Mouse (Mus musculus): ENCODE results near the gene Dab1.

The Dab1 gene

DNA sequence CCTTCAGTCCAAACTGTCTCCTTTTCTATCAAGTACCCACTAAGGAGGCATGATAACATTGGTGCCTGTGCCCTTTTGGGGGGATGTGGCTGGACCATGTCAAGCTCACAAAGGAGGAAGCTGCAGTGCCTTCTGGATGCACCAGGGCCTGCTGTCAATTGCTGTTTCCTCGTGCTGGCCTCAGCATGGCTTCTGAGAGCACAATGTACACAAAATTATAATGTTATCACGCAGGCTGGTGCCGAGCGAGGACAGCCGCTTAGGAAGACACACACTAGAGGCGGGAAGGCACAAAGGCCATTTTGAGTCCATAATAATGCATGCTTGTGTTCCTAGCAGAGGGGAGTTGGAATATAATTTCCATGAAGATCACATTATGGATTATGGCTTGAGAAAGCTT is 81.2 kb downstream of the Dab1 start:
- DNase-seq (ENCODE audit: low read depth), result no peak

DNA sequence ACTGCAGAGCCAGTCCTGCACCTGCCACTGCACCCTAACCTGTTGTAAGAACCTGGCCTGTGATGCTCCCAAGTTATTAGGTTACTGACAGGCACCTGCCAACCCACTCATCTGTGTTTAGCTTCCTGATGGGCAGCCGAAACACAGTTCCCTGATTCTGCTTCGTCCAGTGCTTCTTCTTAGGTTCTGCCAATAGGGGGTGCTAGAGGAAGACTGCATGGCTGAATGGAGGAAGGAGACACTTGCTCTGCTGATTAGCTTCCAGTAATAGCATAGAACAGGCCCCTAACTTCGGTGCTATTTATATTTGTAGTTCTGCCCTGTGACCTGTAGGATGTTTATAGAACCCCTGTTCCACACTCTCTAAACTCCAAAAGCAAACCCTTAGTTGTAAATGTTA is 83.0 kb downstream of the Dab1 start:
- no peak for DNase-seq (ENCODE audit: low read depth)

DNA sequence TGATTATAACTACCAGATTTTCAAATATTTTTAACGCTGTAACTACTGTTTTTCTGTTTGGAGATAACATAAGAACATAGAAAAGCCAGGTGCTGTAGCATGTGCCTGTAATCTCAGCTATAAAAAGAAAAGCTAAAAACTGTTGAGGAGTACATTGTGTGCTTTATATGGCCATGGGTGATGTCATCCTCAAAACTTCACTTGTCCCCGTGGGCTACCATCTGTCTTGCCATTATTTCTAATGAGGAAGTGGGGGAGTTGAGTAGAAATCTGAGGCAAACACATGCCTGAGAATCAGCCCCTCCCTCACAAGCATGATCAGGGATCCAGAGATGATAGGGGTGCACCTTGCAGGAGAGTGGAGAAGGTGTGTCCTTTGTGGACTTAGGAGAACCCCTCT is 85.3 kb downstream of the Dab1 start:
- no peak for DNase-seq (ENCODE audit: low read depth)

DNA sequence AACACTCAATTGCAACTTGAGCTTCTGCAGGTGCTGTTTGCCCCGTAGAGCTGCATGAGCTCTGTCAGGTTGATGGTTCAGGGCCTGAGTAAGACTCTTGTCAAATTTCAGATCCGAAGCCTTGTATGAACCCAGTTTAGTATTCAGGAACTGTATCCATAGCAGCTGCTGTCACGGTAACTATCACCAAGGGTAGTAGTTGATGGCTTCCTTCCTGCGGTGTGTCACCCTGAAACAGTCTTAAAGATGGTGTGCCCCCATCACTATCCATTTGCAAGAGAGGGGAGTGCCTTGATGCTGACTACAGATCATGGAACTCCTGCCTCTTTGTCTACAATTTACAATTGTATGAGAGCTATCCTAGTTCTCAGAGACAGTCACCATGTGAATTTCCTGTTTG is 87.3 kb downstream of the Dab1 start:
- no peak for DNase-seq (ENCODE audit: low read depth)

DNA sequence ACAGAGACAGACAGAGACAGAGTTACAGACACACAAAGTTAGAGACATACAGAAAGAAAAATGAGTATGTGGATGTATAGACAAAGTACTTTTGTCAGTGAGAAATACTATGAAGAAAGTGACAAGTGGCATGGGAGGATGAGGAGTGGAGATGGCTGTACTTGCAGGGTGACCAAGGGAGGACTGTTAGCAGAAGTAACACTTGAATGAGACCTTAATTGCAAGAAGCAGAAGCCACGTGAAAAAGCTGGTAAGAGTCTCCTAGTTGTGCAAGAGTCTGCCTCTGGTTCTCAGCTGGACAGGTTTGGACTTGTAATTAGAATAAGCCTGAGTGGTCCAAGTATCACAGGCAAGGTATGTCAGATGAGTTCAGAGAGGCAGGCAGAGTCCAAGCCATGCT is 88.0 kb downstream of the Dab1 start:
- no peak for DNase-seq (ENCODE audit: low read depth)

DNA sequence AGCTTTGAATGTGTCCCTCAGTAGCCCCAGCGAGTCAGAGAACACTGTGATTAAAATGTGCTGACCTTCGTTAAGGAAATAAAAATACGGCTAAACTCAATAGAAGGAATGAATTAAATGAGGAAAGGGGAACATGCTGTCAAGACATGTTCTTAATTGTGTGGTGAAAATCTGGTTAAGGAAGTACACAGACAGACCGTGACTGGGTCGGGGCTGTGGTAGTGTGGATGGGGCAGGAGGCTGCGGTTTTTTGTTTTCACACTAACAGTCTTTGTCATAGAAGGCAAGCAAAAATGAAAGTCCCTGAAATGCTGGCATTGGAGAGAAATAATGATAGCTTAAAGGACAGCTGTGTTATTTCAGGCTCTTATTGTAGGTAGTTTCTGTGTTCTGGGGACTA is 92.2 kb downstream of the Dab1 start:
- DNase-seq (ENCODE audit: low read depth), result no peak

DNA sequence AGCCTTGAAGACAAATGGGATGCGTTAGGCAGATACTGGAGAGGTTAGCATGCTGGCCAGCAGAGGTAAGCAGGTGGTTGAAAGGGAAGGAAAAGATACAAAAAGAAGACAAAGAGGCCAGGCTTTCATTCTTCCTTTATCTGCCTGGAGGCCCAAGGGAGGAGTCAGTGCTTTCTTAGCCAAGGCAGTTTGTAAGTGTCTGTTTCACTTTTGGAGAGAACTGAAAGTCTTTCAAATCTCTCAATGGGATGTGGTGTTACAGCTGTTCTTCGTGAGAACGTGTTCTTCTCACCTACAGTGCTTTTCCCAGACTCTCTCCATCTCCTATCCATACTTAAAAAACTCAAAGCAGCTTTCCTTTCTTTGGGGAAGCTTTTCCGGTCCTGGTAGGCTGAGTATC is 94.8 kb downstream of the Dab1 start:
- no peak for DNase-seq (ENCODE audit: low read depth)

DNA sequence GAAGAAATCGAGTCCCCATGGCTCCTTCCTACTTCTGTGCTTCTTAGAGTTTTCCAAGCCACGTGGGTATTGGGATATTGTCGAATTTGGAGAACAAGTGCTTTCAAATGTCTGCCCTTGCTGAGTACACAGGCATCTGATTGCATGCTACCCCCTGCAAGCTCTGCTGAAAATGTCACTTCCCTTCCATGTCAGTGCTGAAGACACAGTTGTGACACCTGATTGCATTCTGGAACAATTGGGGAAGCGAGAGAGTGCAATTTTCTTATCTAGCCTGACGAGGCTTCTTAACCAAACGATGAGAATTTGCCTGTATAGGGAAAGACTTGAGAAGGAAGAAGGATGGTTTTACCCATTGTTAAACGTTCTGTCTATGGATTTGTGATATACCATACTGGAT is 95.8 kb downstream of the Dab1 start:
- no peak for DNase-seq (ENCODE audit: low read depth)

DNA sequence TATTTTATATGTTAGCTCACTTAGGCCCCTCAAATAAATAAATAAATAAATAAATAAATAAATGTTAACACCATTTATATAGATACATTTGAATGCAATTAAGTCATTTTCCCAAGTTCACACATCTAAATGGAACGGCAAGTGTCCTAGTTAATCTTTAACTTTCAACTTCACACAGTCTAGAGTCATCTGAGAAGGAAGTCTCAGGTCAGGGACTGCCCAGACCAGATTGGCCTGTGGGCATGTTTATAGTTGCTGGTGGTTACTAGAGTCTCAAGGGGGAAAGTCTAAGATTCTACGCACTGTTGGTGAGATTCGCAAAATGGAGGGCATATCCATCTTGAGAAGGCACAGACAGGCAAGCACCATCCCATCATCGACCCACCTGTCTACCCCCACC is 96.4 kb downstream of the Dab1 start:
- no peak for DNase-seq (ENCODE audit: low read depth)

DNA sequence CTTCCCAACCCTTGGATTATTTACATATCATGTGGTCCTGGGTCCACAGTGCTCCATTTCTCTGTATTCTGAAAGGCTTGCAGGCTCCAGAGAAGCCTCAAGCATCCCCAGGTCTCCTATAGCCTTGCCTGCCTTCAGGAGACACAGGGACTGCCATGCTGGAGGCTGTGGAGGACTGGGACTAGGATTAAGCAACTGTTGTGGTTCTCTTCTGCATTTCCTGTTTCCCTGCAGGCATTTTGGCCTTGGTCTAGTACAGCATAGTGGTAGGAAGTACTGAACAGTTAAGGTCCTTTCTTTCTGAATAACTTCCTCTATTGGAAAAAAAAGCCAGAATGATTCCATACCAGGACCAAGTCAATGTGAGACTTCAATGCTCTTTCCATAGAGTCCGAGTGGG is 103.6 kb downstream of the Dab1 start:
- DNase-seq (ENCODE audit: low read depth), result no peak

DNA sequence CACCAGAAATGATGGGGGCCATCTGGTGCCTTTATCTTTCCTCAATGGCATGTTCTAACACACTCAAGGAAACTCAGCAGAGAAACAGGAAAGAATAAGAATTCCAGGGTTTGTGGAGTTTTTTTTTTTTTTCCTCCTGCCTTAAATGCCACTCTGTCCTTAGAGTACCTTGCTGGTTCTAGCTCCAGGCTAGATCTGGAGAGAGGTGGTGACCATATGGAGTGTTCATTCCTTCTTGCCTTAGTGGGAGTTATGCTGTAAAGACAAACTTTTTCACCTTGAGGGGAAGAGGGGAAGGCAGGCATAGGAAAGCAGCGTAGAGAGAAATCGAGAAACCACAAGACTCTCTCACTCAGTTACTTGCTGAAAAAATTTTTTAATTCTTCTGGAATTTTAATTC is 107.3 kb downstream of the Dab1 start:
- DNase-seq (ENCODE audit: low read depth), result no peak

DNA sequence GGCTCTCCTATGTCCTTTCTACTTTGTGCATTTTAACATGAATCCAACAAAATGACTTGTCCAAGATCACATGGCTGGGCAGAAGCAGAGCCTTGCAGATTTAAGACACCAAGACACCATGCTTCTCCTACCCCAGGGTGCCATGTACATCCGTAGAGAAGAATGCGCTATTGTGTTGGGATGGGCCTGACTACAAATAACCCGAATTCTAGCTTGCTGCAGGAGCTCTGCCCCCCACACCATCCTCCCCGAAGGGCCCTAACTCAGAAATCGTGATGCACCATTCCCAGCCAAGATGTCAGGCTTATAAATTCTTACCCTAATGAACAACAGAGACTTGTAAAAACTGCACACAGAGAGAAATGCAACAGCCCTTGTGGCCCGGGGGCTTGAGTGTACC is 118.0 kb downstream of the Dab1 start:
- no peak for DNase-seq (ENCODE audit: low read depth)

DNA sequence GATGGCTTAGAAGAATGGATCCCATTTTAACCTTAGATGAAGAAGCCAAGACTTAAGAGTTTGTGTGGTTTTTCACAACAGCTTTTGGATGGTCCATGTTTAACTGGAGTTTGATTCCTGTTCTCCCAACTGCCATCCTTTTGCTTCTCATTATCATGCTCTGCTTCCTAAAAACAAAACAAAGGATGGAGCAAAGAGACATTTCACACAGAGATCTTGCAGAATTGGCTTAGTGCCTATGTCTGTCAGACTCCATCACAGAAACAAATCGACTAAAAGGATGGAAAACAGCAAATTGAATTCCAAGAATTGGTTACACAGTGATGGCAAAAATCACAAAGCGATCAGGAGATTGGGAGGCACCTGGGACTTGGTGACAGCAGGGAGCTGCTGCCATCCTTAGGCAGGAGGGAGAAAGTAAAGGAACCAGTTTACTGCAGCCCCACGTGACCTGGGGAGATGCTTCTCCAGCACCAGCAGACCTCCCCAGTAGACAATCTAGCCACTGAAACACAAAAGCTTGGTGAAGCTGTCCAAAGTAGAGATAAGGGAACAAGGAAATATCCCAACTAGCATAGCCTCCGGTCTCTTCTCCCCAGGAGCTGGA is 132.2 kb downstream of the Dab1 start:
- no peak for DNase-seq (ENCODE audit: low read depth)

DNA sequence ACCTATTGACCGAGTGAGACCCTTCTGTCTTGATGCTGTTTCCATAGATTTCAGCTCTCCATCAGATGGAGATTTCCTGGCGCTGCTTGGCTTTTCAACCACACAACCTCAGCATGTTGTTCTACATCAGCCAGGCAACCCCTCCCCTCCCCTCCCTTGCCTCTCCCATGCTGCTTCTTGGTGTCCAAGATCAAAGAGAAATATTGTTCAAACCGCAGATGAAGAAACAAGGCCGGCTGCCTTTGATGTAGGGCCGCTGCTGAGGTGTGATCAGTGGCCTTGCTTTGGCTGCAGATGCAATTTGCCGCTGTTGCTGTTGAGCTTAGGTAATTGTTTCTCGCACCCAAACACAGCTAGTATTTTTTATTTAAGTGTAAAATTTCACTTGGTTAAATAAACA is 135.4 kb downstream of the Dab1 start:
- no peak for DNase-seq (ENCODE audit: low read depth)

DNA sequence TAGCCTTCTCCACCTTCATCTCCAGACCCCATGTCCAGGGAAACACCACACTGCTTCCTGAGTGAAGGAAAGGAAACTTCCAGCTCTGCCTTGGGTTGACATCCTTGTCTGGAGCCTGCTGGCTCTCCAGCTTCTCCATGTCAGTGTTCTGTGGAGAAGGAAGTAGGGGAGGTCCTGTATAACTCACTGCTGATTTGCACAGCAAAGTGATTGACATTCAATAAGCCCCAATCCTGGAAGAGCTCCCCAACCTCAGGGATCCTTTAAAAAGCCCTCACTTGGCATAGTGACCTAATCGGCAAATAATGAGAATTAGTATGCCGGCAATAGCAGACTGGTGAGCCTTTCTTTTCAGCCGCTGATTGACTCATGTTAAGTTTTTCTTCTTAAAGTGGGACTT is 138.1 kb downstream of the Dab1 start:
- no peak for DNase-seq (ENCODE audit: low read depth)

DNA sequence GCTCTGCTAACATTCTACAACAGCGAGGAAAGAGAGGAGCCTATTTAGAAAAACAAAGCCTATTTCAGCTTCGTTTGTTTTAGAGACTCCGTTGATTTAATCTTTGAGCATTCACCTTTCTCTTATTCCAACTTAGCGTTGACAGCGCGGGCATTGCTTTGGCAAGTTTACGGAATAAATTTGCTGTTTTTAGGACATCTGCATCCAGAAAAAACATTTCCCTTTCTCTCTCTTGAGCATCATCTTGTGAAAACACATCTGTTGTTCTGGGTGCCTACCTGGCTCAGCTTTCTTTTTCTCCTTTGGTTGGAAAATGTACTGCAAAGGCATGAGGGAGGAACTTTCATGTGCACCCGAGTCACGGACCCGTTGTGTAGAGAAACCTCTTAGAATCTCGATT is 143.3 kb downstream of the Dab1 start:
- no peak for DNase-seq (ENCODE audit: low read depth)

DNA sequence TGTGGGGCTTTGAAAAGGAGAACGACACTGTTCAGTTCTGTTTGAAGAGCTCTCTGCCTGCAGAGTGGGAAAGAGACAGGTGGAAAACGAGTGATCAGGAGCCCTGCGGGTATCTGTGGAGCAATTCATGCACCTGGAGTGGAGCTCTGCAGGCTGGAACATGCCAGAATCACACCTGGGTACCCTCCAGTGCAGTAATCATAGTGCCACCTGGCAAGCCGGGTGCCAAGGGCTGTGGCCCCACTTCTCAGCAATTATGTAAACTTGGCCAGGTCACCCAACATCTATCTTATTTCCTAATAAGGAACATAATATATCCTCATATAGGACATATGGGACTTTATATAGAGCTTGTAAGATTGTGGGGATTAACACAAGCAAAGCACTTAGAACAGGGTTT is 156.6 kb downstream of the Dab1 start:
- no peak for DNase-seq (ENCODE audit: low read depth)

DNA sequence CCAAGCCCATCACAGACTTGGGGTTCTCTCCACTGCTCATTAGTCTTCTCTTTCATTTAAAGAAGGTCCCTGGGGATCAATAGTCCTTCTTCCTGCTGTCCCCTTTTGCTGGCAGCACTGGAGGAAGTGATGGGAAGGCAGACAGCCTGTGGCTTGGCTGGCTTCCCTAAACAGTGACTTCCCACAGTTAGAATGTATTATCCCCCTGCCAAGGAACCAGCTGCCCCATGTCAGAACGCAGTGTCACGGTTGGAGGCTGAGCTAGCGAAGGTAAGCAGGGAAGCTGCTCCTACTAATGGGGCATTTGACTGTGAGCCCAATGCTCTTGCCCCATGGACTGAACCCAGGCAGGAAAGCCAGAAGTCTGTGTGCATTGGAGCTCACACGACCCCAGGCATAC is 162.2 kb downstream of the Dab1 start:
- no peak for DNase-seq (ENCODE audit: low read depth)

DNA sequence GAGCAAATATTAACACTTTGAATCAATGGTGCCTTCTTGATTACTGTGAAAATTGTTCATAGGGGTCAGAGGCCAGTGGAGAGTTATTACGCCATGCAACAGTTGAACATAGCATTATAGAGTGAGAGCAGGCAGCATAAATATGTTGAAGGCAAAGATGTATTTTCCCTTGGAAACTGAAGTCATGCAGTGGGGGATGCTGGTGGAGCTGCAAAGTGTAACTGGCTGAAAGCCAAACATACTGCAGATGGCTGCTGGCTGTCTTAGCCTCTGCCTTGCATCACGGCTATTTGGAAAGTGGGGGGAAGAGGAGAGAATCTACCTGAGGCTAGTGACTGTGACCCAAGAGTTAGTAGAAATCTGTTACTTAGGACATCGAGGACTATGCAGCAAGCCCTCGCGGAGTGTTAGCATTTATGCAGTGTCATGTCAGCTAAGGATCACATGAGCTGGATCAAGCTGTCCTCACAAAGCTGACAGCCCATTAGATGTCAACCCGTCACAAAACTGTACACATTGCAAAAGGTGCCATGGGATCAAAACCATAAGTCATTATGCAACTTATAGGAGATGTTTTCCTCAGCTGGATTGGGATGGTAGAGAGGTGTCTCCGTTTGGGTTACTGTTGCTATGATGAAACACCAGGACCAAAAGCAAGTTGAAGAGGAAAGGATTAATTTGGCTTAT is 164.5 kb downstream of the Dab1 start:
- DNase-seq (ENCODE audit: low read depth), result no peak

DNA sequence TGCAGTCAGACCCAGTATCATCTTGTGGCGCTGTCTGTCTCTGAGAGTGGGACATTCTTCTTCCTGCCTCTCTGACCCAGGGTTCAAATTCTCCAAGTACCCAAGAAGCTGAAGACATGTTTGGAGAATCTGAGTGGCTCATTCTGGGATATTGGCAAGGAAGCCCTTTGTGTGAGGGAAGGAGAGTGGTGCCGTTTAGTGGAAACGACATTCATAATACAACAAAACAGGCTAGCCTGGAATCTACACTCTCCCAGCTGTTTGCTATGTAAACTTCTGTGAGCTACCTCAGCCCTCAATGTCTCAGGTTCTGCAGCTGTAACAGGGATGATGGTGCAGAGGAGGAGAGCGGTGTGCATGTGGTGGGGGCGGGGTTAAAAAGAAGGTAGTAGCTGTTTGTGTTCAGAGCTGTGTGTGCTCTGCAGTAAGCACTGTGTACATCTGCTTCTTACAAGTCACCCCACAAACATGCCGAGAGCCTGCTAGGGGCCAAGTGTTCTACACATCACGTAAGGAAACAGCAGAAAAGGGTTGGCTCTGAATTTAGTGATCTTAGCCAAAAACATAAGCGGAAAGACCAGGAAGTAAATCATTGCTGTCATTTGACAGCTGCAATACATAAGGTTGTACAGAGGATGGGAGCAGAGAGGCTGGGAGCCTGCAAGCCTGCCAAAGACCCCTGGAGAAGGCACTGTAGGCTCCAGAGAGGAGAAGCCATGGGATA is 174.6 kb downstream of the Dab1 start:
- no peak for DNase-seq (ENCODE audit: low read depth)

DNA sequence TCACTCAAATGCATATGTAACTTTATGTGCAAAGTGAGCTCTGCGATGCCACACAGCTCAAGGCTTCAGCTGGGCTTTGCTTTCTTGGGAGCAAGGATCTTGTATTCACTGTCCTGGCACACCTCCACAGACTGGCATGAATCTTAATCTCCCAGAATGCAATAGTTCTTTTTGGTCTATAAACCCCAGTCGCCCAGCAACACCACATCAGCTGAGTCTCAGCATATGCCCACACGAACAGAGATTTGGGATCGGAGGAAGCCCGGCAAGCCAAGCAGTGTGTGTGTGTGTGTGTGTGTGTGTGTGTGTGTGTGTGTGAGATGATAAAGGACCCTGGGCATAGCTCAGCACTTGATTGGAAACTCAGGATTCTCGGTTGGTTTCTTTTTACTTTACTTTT is 177.3 kb downstream of the Dab1 start:
- no peak for DNase-seq (ENCODE audit: low read depth)

DNA sequence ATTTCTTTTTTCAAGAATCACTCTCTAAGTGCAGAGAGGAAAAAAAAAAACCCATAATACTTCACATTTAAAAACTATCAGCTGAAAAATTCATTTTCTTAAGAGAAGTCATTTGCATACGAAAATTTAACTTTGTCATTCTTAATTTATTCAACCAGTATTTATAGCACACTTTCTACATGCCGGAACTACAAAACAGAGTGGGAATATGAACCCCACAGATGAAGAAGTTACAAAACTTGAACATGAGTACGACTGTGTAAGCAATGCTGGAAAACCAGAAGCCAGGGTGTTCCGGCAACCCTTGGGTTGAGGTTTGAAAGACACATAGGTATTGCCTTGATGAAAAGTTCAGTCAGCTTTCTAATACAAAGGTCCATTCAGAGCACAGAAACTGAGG is 183.3 kb downstream of the Dab1 start:
- DNase-seq (ENCODE audit: low read depth), result no peak

DNA sequence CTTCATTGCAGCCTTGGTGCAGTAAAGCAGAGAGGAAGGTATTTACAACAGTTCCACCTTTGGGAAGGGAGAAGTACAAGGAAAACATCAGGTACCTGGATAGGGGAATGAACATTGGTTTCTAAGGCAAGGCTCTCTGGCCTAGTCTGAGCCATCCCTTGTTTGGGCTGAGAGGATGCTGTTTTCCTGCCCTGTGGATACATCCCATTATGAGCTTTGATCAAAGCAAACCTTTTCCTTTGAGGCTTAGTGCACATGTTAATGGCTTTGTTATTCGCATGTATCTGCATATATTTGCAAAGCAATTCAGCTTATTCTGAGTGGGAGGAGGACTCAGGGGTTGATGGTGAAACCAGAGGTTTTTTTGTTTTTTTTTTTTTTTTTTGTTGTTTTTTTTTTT is 185.3 kb downstream of the Dab1 start:
- DNase-seq (ENCODE audit: low read depth), result no peak

DNA sequence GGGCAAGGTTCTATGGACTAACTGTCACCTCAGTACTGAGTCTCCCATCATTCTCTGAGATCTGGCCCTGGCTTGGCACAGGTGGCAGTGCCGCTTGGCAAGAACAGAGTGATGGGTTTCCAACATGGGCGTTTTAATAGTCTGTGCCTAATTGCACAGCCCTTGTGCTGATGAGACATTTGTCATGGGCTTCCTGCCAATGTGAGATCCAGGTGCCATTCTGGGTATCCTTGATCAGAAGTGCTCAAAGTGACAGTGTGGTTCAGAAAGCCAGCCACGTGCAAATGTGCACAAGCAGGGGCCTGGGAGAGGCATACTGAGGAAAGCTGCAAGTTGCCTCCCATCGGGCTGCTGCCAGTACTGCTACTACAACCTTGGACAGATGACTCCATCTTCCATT is 203.5 kb downstream of the Dab1 start:
- no peak for DNase-seq (ENCODE audit: low read depth)
